Mouse (Mus musculus) neural tube, embryonic 13.5 days (tissue): Measurements from ENCODE around the gene Pofut1. TPM values are rescaled to one million over a fixed set of nuclear protein-coding genes. Genes with fewer than 3 reads are reported as not detected.
A peak's percentile ranks its signal among the peaks of the same experiment; 100 is the strongest.

ENCODE experiments used
- ATAC-seq: fragments of 200-750 bp; cut with Nextera tagmentation; 2 replicates; pipeline ENCODE4 v1.8.0; 2017; ENCODE audit warnings: low read depth, mild to moderate bottlenecking, moderate TSS enrichment, moderate library complexity
- H3K27ac ChIP-seq: fragments of 300-500 bp; sonication (generic); replicated peaks from 2 replicates; pipeline ENCODE4 v1.5.1; 2015; ENCODE audit warnings: moderate library complexity, mild to moderate bottlenecking, inconsistent platforms
- H3K27me3 ChIP-seq: fragments of 300-500 bp; sonication (generic); 2 replicates; pipeline ENCODE4 v1.6.1; 2015; ENCODE audit warnings: mild to moderate bottlenecking, inconsistent platforms
- H3K36me3 ChIP-seq: fragments of 300-500 bp; sonication (generic); 2 replicates; pipeline ENCODE4 v1.6.1; 2015; ENCODE audit warnings: mild to moderate bottlenecking, inconsistent platforms
- H3K4me1 ChIP-seq: fragments of 300-500 bp; sonication (generic); replicated peaks from 2 replicates; pipeline ENCODE4 v1.6.1; 2015; ENCODE audit warnings: inconsistent platforms
- H3K4me2 ChIP-seq: fragments of 300-500 bp; sonication (generic); 2 replicates; pipeline ENCODE4 v1.6.1; 2015; ENCODE audit warnings: inconsistent platforms, mild to moderate bottlenecking, moderate library complexity
- H3K4me3 ChIP-seq: fragments of 300-500 bp; sonication (generic); 2 replicates; pipeline ENCODE4 v1.5.1; 2015; ENCODE audit warnings: mild to moderate bottlenecking, inconsistent platforms
- H3K9ac ChIP-seq: fragments of 300-500 bp; sonication (generic); 2 replicates; pipeline ENCODE4 v1.6.1; 2015; ENCODE audit warnings: moderate library complexity, mild to moderate bottlenecking, inconsistent platforms
- H3K9me3 ChIP-seq: fragments of 300-500 bp; sonication (generic); 2 replicates; pipeline ENCODE4 v1.6.1; 2016; ENCODE audit warnings: inconsistent platforms
- WGBS: fragments of 180-500 bp; shearing (Covaris S2); methylation state at CpG from one replicate; pipeline ENCODE4 v1.1.7; 2015; 5-methylcytosine and 5-hydroxymethylcytosine counted together
- polyA plus RNA-seq: library from polyadenylated mRNA; unstranded; fragments of >200 nt; fragmentation: Nextera tagmentation; extraction: Ambion mirVana; gene quantifications from 2 replicates; pipeline ENCODE4 v1.2.1, GENCODE M21; 2015

Pofut1 gene
- polyA plus RNA-seq: 4.9 and 5.5 TPM in 2 replicates

GRCm38 (mm10) chr2:153241250-153242014, at the start of gene Pofut1, which contains the start of gene Plagl2:
Pofut1 (plus strand) TSS chr2:153241533.
Plagl2 (minus strand) TSS chr2:153241426.
- ATAC-seq: peak; percentile 98
- no peaks in the 10 kb centered on the region for H3K9me3 ChIP-seq
- H3K4me2 ChIP-seq: peak within 1 kb of the TSS; percentile 88
- H3K27ac ChIP-seq: peak within 1 kb of the TSS; percentile 91
- H3K4me1 ChIP-seq: peaks cover 59% of the 10 kb centered on the region
- no peaks in the 10 kb centered on the region for H3K27me3 ChIP-seq
- under 1% methylated on average over 63 of the region's 72 CpGs for WGBS
- H3K9ac ChIP-seq: peak within 1 kb of the TSS; percentile 98
- peak within 1 kb of the TSS; percentile 97 for H3K4me3 ChIP-seq
- peaks cover 19% of the 10 kb centered on the region for H3K36me3 ChIP-seq

DNA sequence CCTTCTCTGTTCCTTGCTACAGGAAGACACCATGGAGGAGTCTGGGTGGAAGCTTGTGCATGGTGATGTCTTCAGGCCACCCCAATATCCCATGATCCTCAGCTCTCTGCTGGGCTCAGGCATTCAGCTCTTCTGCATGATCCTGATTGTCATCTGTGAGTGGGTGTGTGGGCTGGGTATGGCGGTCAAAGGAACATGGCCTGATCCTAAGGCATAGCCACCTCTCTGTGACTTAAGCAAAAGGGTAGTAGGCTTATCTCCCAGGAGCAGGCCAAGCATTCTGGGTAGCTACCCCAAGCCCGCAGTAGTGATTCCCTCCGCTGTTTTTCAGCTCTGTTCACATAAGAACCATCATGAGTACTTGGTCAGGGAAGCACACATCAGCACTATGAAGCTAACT, 47.1 kb upstream of the Pofut1 start:
- no peaks in the 10 kb centered on the region for H3K4me1 ChIP-seq
- peaks cover 86% of the 10 kb centered on the region for H3K36me3 ChIP-seq
- no peak overlapping the region for H3K9ac ChIP-seq
- no peak for ATAC-seq
- no peak overlapping the region for H3K4me3 ChIP-seq
- WGBS: 100% methylated on average over 3 of the region's 3 CpGs
- H3K9me3 ChIP-seq: no peaks in the 10 kb centered on the region
- H3K4me2 ChIP-seq: no peak overlapping the region
- no peak overlapping the region for H3K27ac ChIP-seq
- no peaks in the 10 kb centered on the region for H3K27me3 ChIP-seq

DNA sequence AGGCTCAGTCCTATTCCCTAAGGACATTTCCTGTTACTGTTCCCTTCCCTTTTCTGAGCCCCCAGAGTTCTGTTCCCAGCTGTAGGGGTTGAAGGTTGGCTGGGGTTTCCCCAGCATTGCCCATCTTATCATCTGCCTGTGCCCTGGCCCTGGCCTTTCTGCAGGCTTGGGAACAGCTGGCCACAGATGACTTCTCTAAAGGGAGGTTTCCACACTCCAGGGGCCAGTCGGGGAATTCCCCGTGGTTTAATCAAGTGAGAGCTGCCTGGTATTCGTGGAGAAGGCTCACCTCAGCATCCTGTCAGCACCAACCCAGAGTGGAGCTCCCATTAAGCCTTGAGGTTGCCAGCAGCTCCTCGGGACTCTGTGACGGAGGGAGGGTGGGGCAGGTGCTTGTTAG, 42.8 kb upstream of the Pofut1 start:
- H3K9ac ChIP-seq: no peak overlapping the region
- no peak overlapping the region for H3K4me3 ChIP-seq
- H3K36me3 ChIP-seq: peaks cover 81% of the 10 kb centered on the region
- ATAC-seq: no peak
- no peaks in the 10 kb centered on the region for H3K27me3 ChIP-seq
- no peaks in the 10 kb centered on the region for H3K9me3 ChIP-seq
- H3K4me2 ChIP-seq: no peak overlapping the region
- no peak overlapping the region for H3K27ac ChIP-seq
- WGBS: 81% methylated on average over 5 of the region's 5 CpGs
- no peaks in the 10 kb centered on the region for H3K4me1 ChIP-seq

DNA sequence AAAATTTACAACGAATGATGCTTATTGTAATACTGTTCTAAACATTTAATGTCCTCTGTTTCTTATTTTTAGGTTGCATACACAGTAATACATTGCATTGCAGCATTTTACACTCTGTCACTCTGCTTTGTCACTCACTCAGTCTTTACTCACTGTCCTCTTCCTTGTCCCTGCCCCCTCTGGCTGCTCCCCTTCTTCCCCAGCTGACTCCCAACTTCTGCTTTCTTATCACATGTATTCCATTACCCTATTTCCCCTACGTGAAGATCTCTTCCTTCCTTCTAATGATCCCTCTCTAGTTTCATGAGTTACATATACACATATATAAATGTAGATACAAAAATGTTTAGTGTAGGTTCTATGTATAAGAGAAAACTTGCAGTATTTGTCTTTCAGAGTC, 42.2 kb upstream of the Pofut1 start:
- H3K9ac ChIP-seq: no peak overlapping the region

DNA sequence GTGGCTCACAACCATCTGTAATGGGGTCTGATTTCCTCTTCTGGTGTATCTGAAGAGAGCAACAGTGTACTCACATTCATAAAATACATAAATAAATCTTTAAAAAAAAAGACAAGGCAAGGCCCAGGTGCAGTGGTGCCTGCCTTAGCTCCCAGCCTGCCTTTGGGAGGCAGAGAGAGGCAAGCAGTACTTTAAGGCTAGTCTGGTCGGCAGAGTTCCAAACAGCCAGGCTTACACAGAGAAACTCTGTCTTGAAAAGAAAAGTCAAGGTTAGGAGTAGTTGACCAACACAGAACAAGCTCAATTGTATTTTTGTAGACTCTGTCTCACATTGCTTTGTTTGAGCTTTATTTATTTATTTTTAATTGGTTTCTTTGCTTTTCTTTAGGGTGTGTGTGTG, 38.6 kb upstream of the Pofut1 start:
- ATAC-seq: no peak
- Histone ChIP-seq H3K9ac (no peak overlapping the region), H3K4me3 (no peak overlapping the region), H3K27ac (no peak overlapping the region), H3K27me3 (no peaks in the 10 kb centered on the region), H3K36me3 (peaks cover 87% of the 10 kb centered on the region), H3K9me3 (no peaks in the 10 kb centered on the region), H3K4me1 (no peaks in the 10 kb centered on the region), H3K4me2 (no peak overlapping the region)
- WGBS: 63% methylated on average over 1 of the region's 1 CpGs

More for the DNA sequence above, 42.2 kb upstream of the Pofut1 start:
- no peak overlapping the region for H3K27ac ChIP-seq
- H3K4me2 ChIP-seq: no peak overlapping the region
- WGBS: 87% methylated on average over 2 of the region's 2 CpGs
- H3K9me3 ChIP-seq: no peaks in the 10 kb centered on the region
- H3K36me3 ChIP-seq: peaks cover 84% of the 10 kb centered on the region
- H3K4me1 ChIP-seq: no peaks in the 10 kb centered on the region
- H3K4me3 ChIP-seq: no peak overlapping the region
- ATAC-seq: no peak
- no peaks in the 10 kb centered on the region for H3K27me3 ChIP-seq

DNA sequence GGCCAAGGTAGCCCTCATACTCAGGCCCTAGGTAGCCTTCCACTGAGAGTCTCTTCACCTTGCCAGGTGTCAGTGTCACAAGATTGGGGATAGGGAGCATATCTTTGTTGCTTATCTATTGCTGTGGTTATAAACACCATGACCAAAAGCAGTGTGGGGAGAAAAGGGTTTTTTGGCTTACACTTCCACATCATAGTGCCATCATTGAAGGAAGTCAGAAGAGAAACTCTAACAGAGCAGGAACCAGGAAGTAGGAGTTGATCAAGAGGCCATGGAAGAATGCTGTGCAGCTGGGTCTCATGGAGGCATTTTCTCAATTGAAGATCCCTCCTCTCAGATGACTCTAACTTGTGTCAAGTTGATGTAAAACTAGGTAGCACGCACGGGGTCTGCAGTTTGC, 33.2 kb upstream of the Pofut1 start:
- H3K27ac ChIP-seq: no peak overlapping the region
- WGBS: 97% methylated on average over 2 of the region's 2 CpGs
- H3K9ac ChIP-seq: no peak overlapping the region
- H3K27me3 ChIP-seq: no peaks in the 10 kb centered on the region
- H3K4me2 ChIP-seq: no peak overlapping the region
- H3K4me3 ChIP-seq: no peak overlapping the region
- H3K36me3 ChIP-seq: peaks cover 80% of the 10 kb centered on the region
- no peak for ATAC-seq
- H3K9me3 ChIP-seq: no peaks in the 10 kb centered on the region
- H3K4me1 ChIP-seq: no peaks in the 10 kb centered on the region

- no peaks in the 10 kb centered on the region for H3K4me1 ChIP-seq
- no peaks in the 10 kb centered on the region for H3K27me3 ChIP-seq
- H3K27ac ChIP-seq: no peak overlapping the region
- no peak overlapping the region for H3K9ac ChIP-seq
- WGBS: 86% methylated on average over 5 of the region's 5 CpGs
- no peaks in the 10 kb centered on the region for H3K9me3 ChIP-seq
- ATAC-seq: no peak
- H3K36me3 ChIP-seq: peaks cover 70% of the 10 kb centered on the region
- no peak overlapping the region for H3K4me3 ChIP-seq
- H3K4me2 ChIP-seq: no peak overlapping the region
Measured at GRCm38 (mm10) chr2:153209286-153209685, 32.0 kb upstream of the Pofut1 start.

DNA sequence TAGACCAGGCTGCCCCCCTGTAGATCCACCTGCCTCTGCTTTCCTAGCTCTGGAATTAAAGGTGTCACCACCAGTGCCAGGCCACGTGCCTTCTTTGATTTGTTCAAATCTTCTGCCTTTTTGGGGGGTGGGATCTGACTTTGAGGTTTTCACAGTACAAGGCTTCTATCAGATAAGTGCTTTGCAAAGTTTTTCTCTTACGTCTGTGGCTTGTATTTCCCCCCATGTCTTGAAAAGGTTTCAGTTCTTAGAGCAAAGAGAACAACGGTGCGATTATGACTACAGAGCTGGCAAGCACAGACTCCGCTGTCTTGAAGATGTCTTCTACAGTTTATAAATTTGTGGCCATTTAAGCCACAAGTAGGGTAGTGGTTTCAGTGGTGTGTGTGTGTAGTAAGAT, 29.9 kb upstream of the Pofut1 start:
- WGBS: 91% methylated on average over 5 of the region's 5 CpGs
- H3K4me1 ChIP-seq: no peaks in the 10 kb centered on the region

GRCm38 (mm10) chr2:153213351-153213750, 28.0 kb upstream of the Pofut1 start:
- Histone ChIP-seq H3K4me2 (no peak overlapping the region), H3K4me3 (no peak overlapping the region), H3K9me3 (no peaks in the 10 kb centered on the region), H3K9ac (no peak overlapping the region), H3K36me3 (peaks cover 31% of the 10 kb centered on the region), H3K27me3 (no peaks in the 10 kb centered on the region), H3K27ac (no peak overlapping the region), H3K4me1 (no peaks in the 10 kb centered on the region)
- WGBS: 88% methylated on average over 4 of the region's 4 CpGs
- no peak for ATAC-seq

More for the DNA sequence above, 29.9 kb upstream of the Pofut1 start:
- ATAC-seq: no peak
- H3K4me2 ChIP-seq: no peak overlapping the region
- no peak overlapping the region for H3K27ac ChIP-seq
- H3K27me3 ChIP-seq: no peaks in the 10 kb centered on the region
- peaks cover 49% of the 10 kb centered on the region for H3K36me3 ChIP-seq
- H3K9ac ChIP-seq: no peak overlapping the region
- no peaks in the 10 kb centered on the region for H3K9me3 ChIP-seq
- H3K4me3 ChIP-seq: no peak overlapping the region

- Histone ChIP-seq H3K27me3 (no peaks in the 10 kb centered on the region), H3K9ac (no peak overlapping the region), H3K36me3 (peaks cover 16% of the 10 kb centered on the region), H3K4me3 (no peak overlapping the region), H3K4me2 (no peak overlapping the region), H3K9me3 (no peaks in the 10 kb centered on the region), H3K4me1 (no peaks in the 10 kb centered on the region), H3K27ac (no peak overlapping the region)
- ATAC-seq: no peak
- 87% methylated on average over 6 of the region's 6 CpGs for WGBS
Measured at GRCm38 (mm10) chr2:153214771-153215259, 26.5 kb upstream of the Pofut1 start.

DNA sequence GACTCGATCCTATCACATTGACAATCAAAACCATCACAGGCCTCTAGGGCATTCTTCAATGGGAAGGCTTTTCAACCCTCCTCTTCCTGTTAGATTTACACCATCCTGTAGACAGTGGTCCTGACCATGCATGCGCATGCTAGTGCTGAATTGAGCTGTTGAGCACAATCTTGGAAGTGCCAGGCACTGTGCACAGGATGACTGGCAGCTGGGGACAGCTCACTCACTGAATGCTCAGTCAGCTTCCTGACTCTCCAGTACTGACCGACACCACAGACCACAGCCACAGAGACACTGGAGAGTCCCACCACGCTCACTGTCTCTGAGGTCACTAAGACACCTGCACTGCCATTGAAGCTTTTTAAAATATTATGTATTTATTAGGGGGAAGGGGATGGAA, 25.9 kb upstream of the Pofut1 start:
- WGBS: 87% methylated on average over 4 of the region's 4 CpGs
- Histone ChIP-seq H3K9me3 (no peaks in the 10 kb centered on the region), H3K4me1 (no peaks in the 10 kb centered on the region), H3K4me3 (no peak overlapping the region), H3K36me3 (0 out of 2 replicates have a peak, but pooled peaks cover 10% of the 10 kb centered on the region), H3K9ac (no peak overlapping the region), H3K27me3 (no peaks in the 10 kb centered on the region), H3K27ac (no peak overlapping the region), H3K4me2 (no peak overlapping the region)
- no peak for ATAC-seq

GRCm38 (mm10) chr2:153217826-153218340, 23.4 kb upstream of the Pofut1 start:
- ATAC-seq: no peak
- Histone ChIP-seq H3K4me2 (no peak overlapping the region), H3K4me3 (no peak overlapping the region), H3K27ac (no peak overlapping the region), H3K27me3 (no peaks in the 10 kb centered on the region), H3K9me3 (no peaks in the 10 kb centered on the region), H3K9ac (no peak overlapping the region), H3K36me3 (peaks cover 8% of the 10 kb centered on the region; the same call in 1 of the 2 replicates), H3K4me1 (no peaks in the 10 kb centered on the region)
- WGBS: 89% methylated on average over 10 of the region's 10 CpGs
